Mouse (Mus musculus) MN1 (cell line): ENCODE results near the gene Cers2.
"Not testable (repeated sequence)": the region's sequence is repeated elsewhere in the genome, so short reads cannot be mapped to it uniquely, and the experiment has no call there.

Experiments
- DNase-seq: peaks from one replicate; pipeline ENCODE4 v3.0.0-alpha.2; 2016; ENCODE audit warnings: low spot score

Cers2 gene

GRCm38 (mm10) chr3:95318548-95318947 lies 4.0 kb downstream of the Cers2 start:
- peak; percentile 33 for DNase-seq

GRCm38 (mm10) chr3:95319110-95319509 lies 4.5 kb downstream of the Cers2 start:
- DNase-seq: no peak

GRCm38 (mm10) chr3:95319701-95320625 lies 5.4 kb downstream of the Cers2 start:
- DNase-seq: no peak

GRCm38 (mm10) chr3:95323429-95323828 lies 8.8 kb downstream of the Cers2 start:
- no peak for DNase-seq

- DNase-seq: no peak
Observed at GRCm38 (mm10) chr3:95324454-95325144, 10.0 kb downstream of the Cers2 start.

GRCm38 (mm10) chr3:95328803-95329404 lies 14.3 kb downstream of the Cers2 start:
- no peak for DNase-seq

- no peak for DNase-seq
Observed at GRCm38 (mm10) chr3:95331528-95331927, 16.9 kb downstream of the Cers2 start.

- DNase-seq: no peak
Observed at GRCm38 (mm10) chr3:95337345-95337744, 22.8 kb downstream of the Cers2 start.

GRCm38 (mm10) chr3:95338251-95338650 lies 23.7 kb downstream of the Cers2 start:
- DNase-seq: no peak

GRCm38 (mm10) chr3:95343356-95344000 lies 28.9 kb downstream of the Cers2 start:
- not testable (repeated sequence) for DNase-seq

GRCm38 (mm10) chr3:95346454-95346853 lies 31.9 kb downstream of the Cers2 start:
- no peak for DNase-seq

GRCm38 (mm10) chr3:95348343-95348742 lies 33.8 kb downstream of the Cers2 start:
- DNase-seq: not testable (repeated sequence)

- peak; percentile 23 for DNase-seq
Observed at GRCm38 (mm10) chr3:95349491-95349890, 34.9 kb downstream of the Cers2 start.

- DNase-seq: not testable (repeated sequence)
Observed at GRCm38 (mm10) chr3:95355911-95356544, 41.4 kb downstream of the Cers2 start.

- DNase-seq: peak; percentile 97
Observed at GRCm38 (mm10) chr3:95356701-95357449, 42.3 kb downstream of the Cers2 start, which contains the start of gene Setdb1. TSS of gene Setdb1 (minus strand) at chr3:95357202.

- DNase-seq: no peak
Observed at GRCm38 (mm10) chr3:95357746-95358145, 43.2 kb downstream of the Cers2 start.

GRCm38 (mm10) chr3:95360276-95360675 lies 45.7 kb downstream of the Cers2 start:
- not testable (repeated sequence) for DNase-seq

- DNase-seq: no peak
Observed at GRCm38 (mm10) chr3:95370101-95370500, 55.5 kb downstream of the Cers2 start.
